8 mouse cellular contexts compared by ENCODE assay signal in the genomic region with DNA sequence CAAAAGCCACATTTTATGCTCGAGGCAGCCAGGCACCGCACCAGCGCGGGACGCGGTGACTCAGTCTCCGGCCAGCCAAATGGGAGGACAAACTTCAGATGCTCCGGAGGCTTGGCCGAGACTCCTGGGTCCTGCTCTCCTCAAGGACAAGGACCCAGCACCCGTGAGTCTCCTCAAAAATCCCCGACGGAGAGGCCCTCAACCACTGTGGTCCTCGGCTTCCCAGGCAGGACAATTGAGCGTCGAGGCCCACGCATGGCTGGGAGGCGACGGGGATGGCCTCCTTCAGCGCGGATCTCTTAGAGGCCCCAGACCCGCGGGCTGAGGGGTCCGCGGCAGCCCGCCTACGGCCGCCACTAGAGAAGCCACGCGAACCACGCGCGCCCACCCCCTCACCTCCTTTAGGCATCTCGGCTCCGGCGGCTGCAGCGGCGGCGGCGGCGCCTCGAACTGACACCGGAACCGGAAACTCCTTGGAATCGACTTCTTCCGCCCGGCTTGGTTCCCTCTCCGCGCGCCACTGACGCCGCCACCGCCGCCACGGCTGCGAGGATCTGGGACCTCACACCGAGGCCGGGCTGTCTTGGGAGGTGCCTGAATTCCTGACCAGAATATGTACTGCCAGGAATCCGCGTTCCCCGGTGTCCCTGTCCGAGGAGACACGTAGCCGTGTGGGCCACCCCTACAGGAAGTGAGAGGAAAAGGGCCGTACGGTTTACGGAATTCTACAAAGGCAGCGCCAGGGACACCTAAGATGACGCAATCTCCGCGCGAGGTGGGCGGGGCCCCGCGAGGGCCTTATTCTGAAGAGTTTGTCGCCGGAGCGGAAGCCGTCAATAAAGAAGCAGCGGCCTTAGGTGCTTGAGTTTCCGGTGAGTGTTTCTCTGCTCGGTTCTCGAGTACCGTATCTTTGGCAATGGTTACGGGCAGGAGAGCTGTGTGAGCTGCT. TPM values are rescaled to one million over a fixed set of nuclear protein-coding genes. Genes with fewer than 3 reads are reported as not detected.
A peak's percentile ranks its signal among the peaks of the same experiment; 100 is the strongest.
DNase-seq lines count a peak whose midpoint lies in the region; ATAC-seq and TF ChIP-seq lines count a peak whose summit lies in the region.

A gene (minus strand): TSS at position 668 of the 949 bp plus-strand sequence.
A gene (plus strand): TSS at position 792 of the 949 bp plus-strand sequence.

- H3K27me3 ChIP-seq in MEL (ENCODE audit: control insufficient read depth in 1 of 2, insufficient read depth in 2 of 2, low read length in 2 of 2) = no peaks in the 10 kb centered on the region
- no peaks in the 10 kb centered on the region for H3K27me3 ChIP-seq in cerebellum, adult 2 months (ENCODE audit: control insufficient read depth, insufficient read depth, low read length)
- no peaks in the 10 kb centered on the region for H3K27me3 ChIP-seq in lung, embryonic 16.5 days (ENCODE audit: control insufficient read depth, insufficient read depth, low read depth, low read length)

- H3K9ac ChIP-seq in MEL (ENCODE audit: control insufficient read depth, low read depth, low read length, poor library complexity, severe bottlenecking) = peak within 1 kb of the TSS; percentile 95
- H3K9ac ChIP-seq in lung, embryonic 16.5 days (ENCODE audit: low read length) = peak within 1 kb of the TSS; percentile 86

- WGBS in cerebellum, adult 2 months = under 1% methylated on average over 83 of the region's 84 CpGs
- under 1% methylated on average over 84 of the region's 84 CpGs for WGBS in lung, embryonic 16.5 days

- DNase-seq in MEL (ENCODE audit: low read depth, low spot score) = peak; percentile 96
- peak; percentile 95 to 98 for DNase-seq in cerebellum, adult 2 months
- peak; percentile 90 for DNase-seq in forelimb bud, embryonic 11.5 days (ENCODE audit: low read depth, low spot score)
- peak; percentile 95 for DNase-seq in layer of hippocampus, adult 9-10 months (ENCODE audit: low spot score)
- DNase-seq in ovary, postnatal 10 days (ENCODE audit: low spot score) = peak; percentile 98
- peak; percentile 93 to 94 for DNase-seq in thymus, postnatal 10 days (ENCODE audit: low spot score in 2 of 2)

- H3K36me3 ChIP-seq in MEL (ENCODE audit: control insufficient read depth in 1 of 2, insufficient read depth in 2 of 2, low read length in 2 of 2) = peaks cover 19 to 21% of the 10 kb centered on the region in 2 experiments
- H3K36me3 ChIP-seq in lung, embryonic 16.5 days (ENCODE audit: control insufficient read depth, insufficient read depth, low read length) = peaks cover 26% of the 10 kb centered on the region

- peak within 1 kb of the TSS; percentile 85 to 95 for H3K4me3 ChIP-seq in MEL (ENCODE audit: control insufficient read depth in 1 of 2, insufficient read depth in 1 of 2, low read depth in 2 of 2, low read length in 2 of 2)
- peak within 1 kb of the TSS; percentile 98 for H3K4me3 ChIP-seq in cerebellum, adult 2 months (replicated peaks; ENCODE audit: insufficient read depth, low read depth, low read length)
- H3K4me3 ChIP-seq in lung, embryonic 16.5 days (ENCODE audit: low read length) = peak within 1 kb of the TSS; percentile 74

- TF ChIP-seq EP300 in MEL (IDR thresholded peaks at IDR 0.05; ENCODE audit: low read depth in 1 of 2, low read length in 2 of 2) = peak in 1 of 2 experiments; percentile 30; a peak in 1 of 4 replicates

- H3K27ac ChIP-seq in MEL (ENCODE audit: control insufficient read depth, low read depth, low read length) = peak within 1 kb of the TSS; percentile 97
- peak within 1 kb of the TSS; percentile 90 for H3K27ac ChIP-seq in cerebellum, adult 2 months (ENCODE audit: insufficient read depth, low read length)
- peak within 1 kb of the TSS; percentile 81 for H3K27ac ChIP-seq in lung, embryonic 16.5 days (ENCODE audit: low read length)

- TF ChIP-seq CTCF in MEL (IDR thresholded peaks at IDR 0.05 in 2 of 3, conservative IDR thresholded peaks at IDR 0.05 in 1 of 3; ENCODE audit: control insufficient read depth in 1 of 3, insufficient read depth in 1 of 3, low read depth in 2 of 3, low read length in 3 of 3, poor library complexity in 1 of 3, severe bottlenecking in 1 of 3) = peak in 1 of 3 experiments; percentile 31; a peak in 2 of 6 replicates
- no peak for TF ChIP-seq CTCF in cerebellum, adult 2 months (IDR thresholded peaks at IDR 0.05; ENCODE audit: borderline replicate concordance, insufficient read depth, low read depth, low read length)

- ATAC-seq in hematopoietic stem cell, adult 5-6 weeks (replicated peaks in 1 of 2; ENCODE audit: insufficient read depth in 1 of 2, low FRiP score in 2 of 2, low TSS enrichment in 1 of 2, low read depth in 1 of 2, poor library complexity in 2 of 2, severe bottlenecking in 2 of 2) = peak; percentile 88 to 90
- peak; percentile 94 for ATAC-seq in lung, embryonic 16.5 days (ENCODE audit: low read depth)

- H3K79me2 ChIP-seq in MEL (ENCODE audit: control insufficient read depth, insufficient read depth, low read length, poor library complexity) = peaks cover 44% of the 10 kb centered on the region

- H3K9me3 ChIP-seq in MEL (replicated peaks; ENCODE audit: insufficient read depth, low read length) = no peaks in the 10 kb centered on the region
- no peaks in the 10 kb centered on the region for H3K9me3 ChIP-seq in lung, embryonic 16.5 days (ENCODE audit: control insufficient read depth, low read length)

- peaks cover 2 to 21% of the 10 kb centered on the region in 2 experiments; a peak in 2 of 4 replicates for H3K4me1 ChIP-seq in MEL (ENCODE audit: control insufficient read depth in 1 of 2, insufficient read depth in 2 of 2, low read length in 2 of 2)
- no peaks in the 10 kb centered on the region for H3K4me1 ChIP-seq in cerebellum, adult 2 months (ENCODE audit: control insufficient read depth, insufficient read depth, low read length)
- peaks cover 14% of the 10 kb centered on the region for H3K4me1 ChIP-seq in lung, embryonic 16.5 days (replicated peaks; ENCODE audit: control insufficient read depth, insufficient read depth, low read length)

- peak; percentile 54 to 94; a peak in 2 of 4 replicates for TF ChIP-seq POLR2A in MEL (IDR thresholded peaks at IDR 0.05; ENCODE audit: control insufficient read depth in 1 of 2, insufficient read depth in 1 of 2, low read depth in 1 of 2, low read length in 2 of 2, poor library complexity in 1 of 2)
- peak; percentile 82 for TF ChIP-seq POLR2A in cerebellum, adult 2 months (IDR thresholded peaks at IDR 0.05; ENCODE audit: borderline replicate concordance, insufficient read depth, low read length)

- TF ChIP-seq RAD21 in MEL (IDR thresholded peaks at IDR 0.05; ENCODE audit: low read depth, low read length) = no peak

- peak within 1 kb of the TSS; percentile 85 for H3K4me2 ChIP-seq in lung, embryonic 16.5 days (ENCODE audit: low read depth, low read length)

TF ChIP-seq in MEL, 35 proteins besides CTCF, POLR2A, EP300 and RAD21 (continues in another document):
- TF ChIP-seq NELFE (IDR thresholded peaks at IDR 0.05; ENCODE audit: low read depth, low read length) (peak; percentile 90), BHLHE40 (IDR thresholded peaks at IDR 0.05; ENCODE audit: borderline replicate concordance, low read depth, low read length) (no peak), MAFK (IDR thresholded peaks at IDR 0.05; ENCODE audit: borderline replicate concordance, low read depth, low read length) (no peak), TCF12 (IDR thresholded peaks at IDR 0.05; ENCODE audit: low read depth, low read length) (peak; percentile 84), CHD1 (IDR thresholded peaks at IDR 0.05; ENCODE audit: low read depth, low read length) (no peak), ZNF384 (IDR thresholded peaks at IDR 0.05; ENCODE audit: low read depth, low read length) (no peak), CHD2 (IDR thresholded peaks at IDR 0.05; ENCODE audit: low read length) (no peak), POLR2AphosphoS2 (IDR thresholded peaks at IDR 0.05; ENCODE audit: low read length) (peak; percentile 91; the same call in 1 of the 2 replicates), UBTF (IDR thresholded peaks at IDR 0.05; ENCODE audit: borderline replicate concordance, insufficient read depth, low read depth, low read length) (peak; percentile 94; the same call in 1 of the 2 replicates), ZC3H11A (IDR thresholded peaks at IDR 0.05; ENCODE audit: low read depth, low read length) (no peak), ZKSCAN1 (IDR thresholded peaks at IDR 0.05; ENCODE audit: low read depth, low read length) (no peak), USF2 (IDR thresholded peaks at IDR 0.05; ENCODE audit: borderline replicate concordance in 1 of 2, insufficient read depth in 1 of 2, low read depth in 1 of 2, low read length in 2 of 2) (no peak), E2F4 (IDR thresholded peaks at IDR 0.05; ENCODE audit: borderline replicate concordance, low read depth, low read length) (no peak), MYC (IDR thresholded peaks at IDR 0.05; ENCODE audit: low read depth, low read length) (peak; percentile 85), GATA1 (IDR thresholded peaks at IDR 0.05; ENCODE audit: low read depth, low read length) (no peak), JUND (IDR thresholded peaks at IDR 0.05; ENCODE audit: low read depth, low read length) (peak; percentile 80; the same call in 1 of the 2 replicates), ELF1 (IDR thresholded peaks at IDR 0.05; ENCODE audit: low read depth, low read length) (peak; percentile 69), KAT2A (conservative IDR thresholded peaks at IDR 0.05; ENCODE audit: low read depth, low read length) (peak; percentile 73), ZMIZ1 (IDR thresholded peaks at IDR 0.05; ENCODE audit: low read depth, low read length) (peak; percentile 96), NRF1 (IDR thresholded peaks at IDR 0.05; ENCODE audit: insufficient read depth, low read depth, low read length, poor library complexity, severe bottlenecking) (peak; percentile 22; the same call in 1 of the 2 replicates), RCOR1 (IDR thresholded peaks at IDR 0.05; ENCODE audit: low read depth, low read length) (no peak; the same call in 1 of the 2 replicates)

RNA-seq across cellular contexts. Expression of the first gene that starts in this region (rescaled TPM):
- total RNA-seq in MEL (2012; rRNA removed) = 104 and 106 TPM in 2 replicates
- 100 to 1,000 TPM in 1 of 2 experiments, not detected in 1; 301 TPM for polyA plus RNA-seq in MEL (2012; ENCODE audit: insufficient read depth in 1 of 2, insufficient read length in 2 of 2, low read depth in 1 of 2, low replicate concordance in 2 of 2, missing spikeins in 1 of 2)
- polyA plus RNA-seq in cerebellum, adult 2 months (2012; rRNA removed) = 61.0 and 70.4 TPM in 2 replicates
- total RNA-seq in hematopoietic stem cell, adult 5-6 weeks (2017) = 106 and 177 TPM in 2 replicates
- polyA plus RNA-seq in lung, embryonic 16.5 days (2015; fragmentation: Nextera tagmentation; extraction: Ambion mirVana) = 78.0 and 94.0 TPM in 2 replicates

RNA-seq across cellular contexts. Expression of the second gene that starts in this region (rescaled TPM):
- 203 and 207 TPM in 2 replicates for total RNA-seq in MEL (2012; rRNA removed)
- 100 to 1,000 TPM in 1 of 2 experiments, not detected in 1; 193 TPM for polyA plus RNA-seq in MEL (2012; ENCODE audit: insufficient read depth in 1 of 2, insufficient read length in 2 of 2, low read depth in 1 of 2, low replicate concordance in 2 of 2, missing spikeins in 1 of 2)
- 101 and 106 TPM in 2 replicates for polyA plus RNA-seq in cerebellum, adult 2 months (2012; rRNA removed)
- total RNA-seq in hematopoietic stem cell, adult 5-6 weeks (2017) = 236 and 293 TPM in 2 replicates
- 178 and 181 TPM in 2 replicates for polyA plus RNA-seq in lung, embryonic 16.5 days (2015; fragmentation: Nextera tagmentation; extraction: Ambion mirVana)

Comparison
In these comparisons a context has a peak if more than half of its experiments do, and no peak if none do; other contexts are left out.
1. Peak in every context shown above with its lines: DNase-seq, ATAC-seq, H3K4me3 ChIP-seq and H3K27ac ChIP-seq.